Mouse (Mus musculus): ENCODE results near the gene Fam170b. TPM values are rescaled to one million over a fixed set of nuclear protein-coding genes. Genes with fewer than 3 reads are reported as not detected.

Fam170b gene
- polyA plus RNA-seq, 2 experiments: not detected

GRCm38 (mm10) chr14:32822812-32823211 lies 10.9 kb upstream of the Fam170b start:
- TF ChIP-seq POLR2A (IDR thresholded peaks at IDR 0.05; ENCODE audit: borderline replicate concordance, extremely low read depth, insufficient read depth, insufficient read length): no peak
- H3K4me2 ChIP-seq (replicated peaks; ENCODE audit: low read depth, low read length, severe bottlenecking): no peak overlapping the region
- 81% methylated on average over 4 of the region's 4 CpGs for WGBS
- DNase-seq (ENCODE audit: low spot score) (no peak), ATAC-seq (ENCODE audit: low FRiP score, low read depth) (no peak)
- peaks cover 22% of the 10 kb centered on the region for H3K4me1 ChIP-seq (ENCODE audit: control insufficient read depth, insufficient read depth, low read length)
- H3K27ac ChIP-seq (replicated peaks; ENCODE audit: low read depth, low read length): no peak overlapping the region
- H3K27me3 ChIP-seq (ENCODE audit: control insufficient read depth, insufficient read depth, low read length): no peaks in the 10 kb centered on the region
- no peaks in the 10 kb centered on the region for H3K36me3 ChIP-seq (ENCODE audit: control insufficient read depth, insufficient read depth, low read length)
- H3K9ac ChIP-seq (ENCODE audit: low read depth, low read length, severe bottlenecking): no peak overlapping the region
- H3K9me3 ChIP-seq (ENCODE audit: control insufficient read depth, low read length): no peaks in the 10 kb centered on the region
- no peak overlapping the region for H3K4me3 ChIP-seq (replicated peaks; ENCODE audit: low read length)

GRCm38 (mm10) chr14:32823861-32824260 lies 9.9 kb upstream of the Fam170b start:
- H3K4me3 ChIP-seq (replicated peaks; ENCODE audit: low read length): no peak overlapping the region
- ATAC-seq (ENCODE audit: low FRiP score, low read depth): no peak
- no peaks in the 10 kb centered on the region for H3K9me3 ChIP-seq (ENCODE audit: control insufficient read depth, low read length)
- no peaks in the 10 kb centered on the region for H3K27me3 ChIP-seq (ENCODE audit: control insufficient read depth, insufficient read depth, low read length)
- no peak for TF ChIP-seq POLR2A (IDR thresholded peaks at IDR 0.05; ENCODE audit: borderline replicate concordance, extremely low read depth, insufficient read depth, insufficient read length)
- H3K27ac ChIP-seq (replicated peaks; ENCODE audit: low read depth, low read length): no peak overlapping the region
- no peak overlapping the region for H3K9ac ChIP-seq (ENCODE audit: low read depth, low read length, severe bottlenecking)
- H3K4me2 ChIP-seq (replicated peaks; ENCODE audit: low read depth, low read length, severe bottlenecking): no peak overlapping the region
- DNase-seq (ENCODE audit: low spot score): no peak
- WGBS: 71% methylated on average over 3 of the region's 3 CpGs
- H3K4me1 ChIP-seq (ENCODE audit: control insufficient read depth, insufficient read depth, low read length): peaks cover 27% of the 10 kb centered on the region
- H3K36me3 ChIP-seq (ENCODE audit: control insufficient read depth, insufficient read depth, low read length): no peaks in the 10 kb centered on the region

GRCm38 (mm10) chr14:32824267-32825150 lies 9.3 kb upstream of the Fam170b start:
- WGBS: 35% methylated on average over 14 of the region's 14 CpGs
- no peak for ATAC-seq (ENCODE audit: low FRiP score, low read depth)
- no peak overlapping the region for H3K27ac ChIP-seq (replicated peaks; ENCODE audit: low read depth, low read length)

GRCm38 (mm10) chr14:32825426-32826032 lies 8.2 kb upstream of the Fam170b start:
- Histone ChIP-seq H3K4me1 (ENCODE audit: control insufficient read depth, insufficient read depth, low read length) (peaks cover 20% of the 10 kb centered on the region), H3K36me3 (ENCODE audit: control insufficient read depth, insufficient read depth, low read length) (no peaks in the 10 kb centered on the region), H3K4me2 (replicated peaks; ENCODE audit: low read depth, low read length, severe bottlenecking) (no peak overlapping the region; the same call in 1 of the 2 replicates), H3K27me3 (ENCODE audit: control insufficient read depth, insufficient read depth, low read length) (no peaks in the 10 kb centered on the region), H3K9ac (ENCODE audit: low read depth, low read length, severe bottlenecking) (no peak overlapping the region), H3K27ac (replicated peaks; ENCODE audit: low read depth, low read length) (no peak overlapping the region), H3K9me3 (ENCODE audit: control insufficient read depth, low read length) (no peaks in the 10 kb centered on the region), H3K4me3 (replicated peaks; ENCODE audit: low read length) (no peak overlapping the region)
- ATAC-seq (ENCODE audit: low FRiP score, low read depth): peak; percentile 81
- TF ChIP-seq POLR2A (IDR thresholded peaks at IDR 0.05; ENCODE audit: borderline replicate concordance, extremely low read depth, insufficient read depth, insufficient read length): no peak
- peak; percentile 85 for DNase-seq (ENCODE audit: low spot score)
- 5% methylated on average over 11 of the region's 11 CpGs for WGBS

More at GRCm38 (mm10) chr14:32824267-32825150, 9.3 kb upstream of the Fam170b start:
- Histone ChIP-seq H3K4me3 (replicated peaks; ENCODE audit: low read length) (no peak overlapping the region), H3K4me2 (replicated peaks; ENCODE audit: low read depth, low read length, severe bottlenecking) (no peak overlapping the region), H3K9me3 (ENCODE audit: control insufficient read depth, low read length) (no peaks in the 10 kb centered on the region), H3K36me3 (ENCODE audit: control insufficient read depth, insufficient read depth, low read length) (no peaks in the 10 kb centered on the region), H3K27me3 (ENCODE audit: control insufficient read depth, insufficient read depth, low read length) (no peaks in the 10 kb centered on the region), H3K4me1 (ENCODE audit: control insufficient read depth, insufficient read depth, low read length) (peaks cover 21% of the 10 kb centered on the region), H3K9ac (ENCODE audit: low read depth, low read length, severe bottlenecking) (no peak overlapping the region)
- no peak for TF ChIP-seq POLR2A (IDR thresholded peaks at IDR 0.05; ENCODE audit: borderline replicate concordance, extremely low read depth, insufficient read depth, insufficient read length)
- no peak for DNase-seq (ENCODE audit: low spot score)

- DNase-seq (ENCODE audit: low spot score) (no peak), ATAC-seq (ENCODE audit: low FRiP score, low read depth) (no peak)
- WGBS: 61% methylated on average over 4 of the region's 4 CpGs
These were observed 6.6 kb upstream of the Fam170b start for GRCm38 (mm10) chr14:32827165-32827564.

More at GRCm38 (mm10) chr14:32827165-32827564, 6.6 kb upstream of the Fam170b start:
- Histone ChIP-seq H3K27me3 (ENCODE audit: control insufficient read depth, insufficient read depth, low read length) (no peaks in the 10 kb centered on the region), H3K4me2 (replicated peaks; ENCODE audit: low read depth, low read length, severe bottlenecking) (no peak overlapping the region), H3K27ac (replicated peaks; ENCODE audit: low read depth, low read length) (no peak overlapping the region), H3K9ac (ENCODE audit: low read depth, low read length, severe bottlenecking) (no peak overlapping the region), H3K9me3 (ENCODE audit: control insufficient read depth, low read length) (no peaks in the 10 kb centered on the region), H3K4me1 (ENCODE audit: control insufficient read depth, insufficient read depth, low read length) (peaks cover 20% of the 10 kb centered on the region), H3K36me3 (ENCODE audit: control insufficient read depth, insufficient read depth, low read length) (no peaks in the 10 kb centered on the region), H3K4me3 (replicated peaks; ENCODE audit: low read length) (no peak overlapping the region)
- TF ChIP-seq POLR2A (IDR thresholded peaks at IDR 0.05; ENCODE audit: borderline replicate concordance, extremely low read depth, insufficient read depth, insufficient read length): no peak

Data from limb, embryonic 14.5 days (tissue).